Mouse (Mus musculus) midbrain, embryonic 11.5 days (tissue): ENCODE measurements around the gene Mmrn2. TPM values are rescaled to one million over a fixed set of nuclear protein-coding genes. Genes with fewer than 3 reads are reported as not detected.

ENCODE experiments used
- ATAC-seq: fragments of 200-750 bp; cut with Nextera tagmentation; 2 replicates; pipeline ENCODE4 v1.8.0; 2017; ENCODE audit warnings: moderate TSS enrichment, moderate library complexity; ENCODE audit not compliant: low FRiP score
- DNase-seq: peaks from one replicate; pipeline ENCODE4 v3.0.0; 2015; ENCODE audit warnings: low spot score; ENCODE audit errors: missing footprints
- H3K27ac ChIP-seq: fragments of 300-500 bp; sonication (generic); 2 replicates; pipeline ENCODE4 v1.5.1; 2014; ENCODE audit warnings: low read depth, low read length
- H3K27me3 ChIP-seq: fragments of 300-500 bp; sonication (generic); 2 replicates; pipeline ENCODE4 v1.6.1; 2014; ENCODE audit warnings: mild to moderate bottlenecking, low read length, moderate library complexity, mixed read lengths; ENCODE audit not compliant: control insufficient read depth, insufficient read depth
- H3K36me3 ChIP-seq: fragments of 300-500 bp; sonication (generic); 2 replicates; pipeline ENCODE4 v1.6.1; 2014; ENCODE audit warnings: mild to moderate bottlenecking, low read length, moderate library complexity, mixed read lengths; ENCODE audit not compliant: control insufficient read depth, insufficient read depth
- H3K4me1 ChIP-seq: fragments of 300-500 bp; sonication (generic); 2 replicates; pipeline ENCODE4 v1.6.1; 2014; ENCODE audit warnings: low read length; ENCODE audit not compliant: control insufficient read depth, insufficient read depth
- H3K4me2 ChIP-seq: fragments of 300-500 bp; sonication (generic); 2 replicates; pipeline ENCODE4 v1.6.1; 2014; ENCODE audit warnings: mild to moderate bottlenecking, moderate library complexity
- H3K4me3 ChIP-seq: fragments of 300-500 bp; sonication (generic); 2 replicates; pipeline ENCODE4 v1.5.1; 2014; ENCODE audit warnings: low read depth, low read length
- H3K9ac ChIP-seq: fragments of 300-500 bp; sonication (generic); 2 replicates; pipeline ENCODE4 v1.6.1; 2014; ENCODE audit warnings: low read length
- H3K9me3 ChIP-seq: fragments of 300-500 bp; sonication (generic); 2 replicates; pipeline ENCODE4 v1.6.1; 2016; ENCODE audit warnings: low read length; ENCODE audit not compliant: control insufficient read depth
- WGBS: fragments of 180-500 bp; shearing (Covaris S2); extraction: QIAGEN DNeasy Blood & Tissue Kit; methylation state at CpG from one replicate; pipeline ENCODE4 v1.1.7; 2014; 5-methylcytosine and 5-hydroxymethylcytosine counted together
- polyA plus RNA-seq: library from polyadenylated mRNA; unstranded; fragments of >200 nt; fragmentation: Nextera tagmentation; extraction: Ambion mirVana; gene quantifications from 2 replicates; pipeline ENCODE4 v1.2.1, GENCODE M21; 2014

Mmrn2 gene
- polyA plus RNA-seq, 1 experiment from 2014 or later, result 4.7 TPM

GRCm38 (mm10) chr14:34442531-34442930 lies 67.3 kb downstream of the Mmrn2 start:
- DNase-seq (peak; percentile 28), ATAC-seq (no peak)
- no peaks in the 10 kb centered on the region for H3K4me1 ChIP-seq
- 71% methylated on average over 4 of the region's 4 CpGs for WGBS
- peaks cover 2% of the 10 kb centered on the region for H3K36me3 ChIP-seq
- no peaks in the 10 kb centered on the region for H3K9me3 ChIP-seq
- no peak overlapping the region for H3K27ac ChIP-seq
- no peak overlapping the region for H3K4me2 ChIP-seq
- no peak overlapping the region for H3K9ac ChIP-seq
- H3K27me3 ChIP-seq, result no peaks in the 10 kb centered on the region
- H3K4me3 ChIP-seq, result no peak overlapping the region

- ATAC-seq (no peak), DNase-seq (no peak)
- 93% methylated on average over 5 of the region's 5 CpGs for WGBS
- peaks cover under 1% of the 10 kb centered on the region; the same call in 1 of the 2 replicates for H3K4me1 ChIP-seq
- no peak overlapping the region for H3K9ac ChIP-seq
- H3K36me3 ChIP-seq, result peaks cover 5% of the 10 kb centered on the region
- no peak overlapping the region for H3K27ac ChIP-seq
- H3K27me3 ChIP-seq, result no peaks in the 10 kb centered on the region
- no peak overlapping the region for H3K4me3 ChIP-seq
- H3K4me2 ChIP-seq, result no peak overlapping the region
- no peaks in the 10 kb centered on the region for H3K9me3 ChIP-seq
Measured at GRCm38 (mm10) chr14:34444368-34444767, 69.1 kb downstream of the Mmrn2 start.

- Histone ChIP-seq H3K4me2 (no peak overlapping the region), H3K27me3 (no peaks in the 10 kb centered on the region), H3K4me1 (peaks cover 6% of the 10 kb centered on the region), H3K27ac (no peak overlapping the region), H3K9ac (no peak overlapping the region), H3K4me3 (no peak overlapping the region), H3K9me3 (no peaks in the 10 kb centered on the region), H3K36me3 (peaks cover 5% of the 10 kb centered on the region)
- ATAC-seq, result no peak
- peak; percentile 10 for DNase-seq
Measured at GRCm38 (mm10) chr14:34444924-34445323, 69.7 kb downstream of the Mmrn2 start.

GRCm38 (mm10) chr14:34445348-34445747 lies 70.1 kb downstream of the Mmrn2 start:
- H3K36me3 ChIP-seq, result peaks cover 5% of the 10 kb centered on the region

GRCm38 (mm10) chr14:34446624-34447023 lies 71.4 kb downstream of the Mmrn2 start:
- H3K27me3 ChIP-seq, result no peaks in the 10 kb centered on the region
- H3K27ac ChIP-seq, result no peak overlapping the region
- peaks cover 5% of the 10 kb centered on the region for H3K36me3 ChIP-seq
- DNase-seq (no peak), ATAC-seq (no peak)
- no peak overlapping the region for H3K4me2 ChIP-seq
- H3K9ac ChIP-seq, result no peak overlapping the region
- WGBS, result 95% methylated on average over 6 of the region's 6 CpGs
- H3K4me3 ChIP-seq, result no peak overlapping the region
- no peaks in the 10 kb centered on the region for H3K9me3 ChIP-seq
- peaks cover 7% of the 10 kb centered on the region for H3K4me1 ChIP-seq

More at GRCm38 (mm10) chr14:34445348-34445747, 70.1 kb downstream of the Mmrn2 start:
- Histone ChIP-seq H3K4me2 (no peak overlapping the region), H3K9ac (no peak overlapping the region), H3K4me3 (no peak overlapping the region), H3K27me3 (no peaks in the 10 kb centered on the region), H3K9me3 (no peaks in the 10 kb centered on the region), H3K27ac (no peak overlapping the region), H3K4me1 (peaks cover 7% of the 10 kb centered on the region)
- WGBS, result 90% methylated on average over 3 of the region's 3 CpGs
- peak; percentile 57 for DNase-seq
- ATAC-seq, result no peak

GRCm38 (mm10) chr14:34447659-34448058 lies 72.4 kb downstream of the Mmrn2 start:
- H3K4me1 ChIP-seq, result peaks cover 7% of the 10 kb centered on the region
- H3K27ac ChIP-seq, result no peak overlapping the region
- H3K4me2 ChIP-seq, result no peak overlapping the region
- H3K4me3 ChIP-seq, result no peak overlapping the region
- H3K36me3 ChIP-seq, result peaks cover 5% of the 10 kb centered on the region
- DNase-seq, result peak; percentile 65
- no peak overlapping the region for H3K9ac ChIP-seq
- no peaks in the 10 kb centered on the region for H3K9me3 ChIP-seq
- ATAC-seq, result no peak
- 95% methylated on average over 4 of the region's 4 CpGs for WGBS
- no peaks in the 10 kb centered on the region for H3K27me3 ChIP-seq

- DNase-seq (no peak), ATAC-seq (no peak)
- H3K4me1 ChIP-seq, result peaks cover 10% of the 10 kb centered on the region
Measured at GRCm38 (mm10) chr14:34448398-34448797, 73.1 kb downstream of the Mmrn2 start.

GRCm38 (mm10) chr14:34449807-34450206 lies 74.5 kb downstream of the Mmrn2 start:
- peaks cover 5% of the 10 kb centered on the region; the same call in 1 of the 2 replicates for H3K36me3 ChIP-seq
- H3K4me1 ChIP-seq, result peaks cover 21% of the 10 kb centered on the region
- no peaks in the 10 kb centered on the region for H3K27me3 ChIP-seq
- 45% methylated on average over 9 of the region's 9 CpGs for WGBS
- no peak overlapping the region for H3K27ac ChIP-seq
- DNase-seq (peak; percentile 79), ATAC-seq (no peak)
- H3K4me2 ChIP-seq, result no peak overlapping the region
- no peaks in the 10 kb centered on the region for H3K9me3 ChIP-seq
- no peak overlapping the region for H3K4me3 ChIP-seq
- no peak overlapping the region for H3K9ac ChIP-seq

More at GRCm38 (mm10) chr14:34448398-34448797, 73.1 kb downstream of the Mmrn2 start:
- Histone ChIP-seq H3K4me2 (no peak overlapping the region), H3K27me3 (no peaks in the 10 kb centered on the region), H3K27ac (no peak overlapping the region), H3K36me3 (peaks cover 5% of the 10 kb centered on the region; the same call in 1 of the 2 replicates), H3K9me3 (no peaks in the 10 kb centered on the region), H3K9ac (no peak overlapping the region), H3K4me3 (no peak overlapping the region)

- ATAC-seq, result no peak
- H3K4me1 ChIP-seq, result peaks cover 23% of the 10 kb centered on the region
- no peak overlapping the region for H3K27ac ChIP-seq
- no peak overlapping the region for H3K9ac ChIP-seq
- H3K27me3 ChIP-seq, result no peaks in the 10 kb centered on the region
- H3K4me2 ChIP-seq, result no peak overlapping the region
- peaks cover 5% of the 10 kb centered on the region; the same call in 1 of the 2 replicates for H3K36me3 ChIP-seq
- H3K4me3 ChIP-seq, result no peak overlapping the region
- WGBS, result 96% methylated on average over 5 of the region's 5 CpGs
- DNase-seq, result peak; percentile 72
- no peaks in the 10 kb centered on the region for H3K9me3 ChIP-seq
Measured at GRCm38 (mm10) chr14:34450451-34450850, 75.2 kb downstream of the Mmrn2 start.
